Mouse (Mus musculus) neural tube, embryonic 13.5 days (tissue): ENCODE data around the gene Fndc1. TPM values are rescaled to one million over a fixed set of nuclear protein-coding genes. Genes with fewer than 3 reads are reported as not detected.

ENCODE experiments used
- ATAC-seq: fragments of 200-750 bp; cut with Nextera tagmentation; 2 replicates; pipeline ENCODE4 v1.8.0; 2017; ENCODE audit warnings: low read depth, mild to moderate bottlenecking, moderate TSS enrichment, moderate library complexity
- H3K27ac ChIP-seq: fragments of 300-500 bp; sonication (generic); replicated peaks from 2 replicates; pipeline ENCODE4 v1.5.1; 2015; ENCODE audit warnings: moderate library complexity, mild to moderate bottlenecking, inconsistent platforms
- H3K27me3 ChIP-seq: fragments of 300-500 bp; sonication (generic); 2 replicates; pipeline ENCODE4 v1.6.1; 2015; ENCODE audit warnings: mild to moderate bottlenecking, inconsistent platforms
- H3K36me3 ChIP-seq: fragments of 300-500 bp; sonication (generic); 2 replicates; pipeline ENCODE4 v1.6.1; 2015; ENCODE audit warnings: mild to moderate bottlenecking, inconsistent platforms
- H3K4me1 ChIP-seq: fragments of 300-500 bp; sonication (generic); replicated peaks from 2 replicates; pipeline ENCODE4 v1.6.1; 2015; ENCODE audit warnings: inconsistent platforms
- H3K4me2 ChIP-seq: fragments of 300-500 bp; sonication (generic); 2 replicates; pipeline ENCODE4 v1.6.1; 2015; ENCODE audit warnings: inconsistent platforms, mild to moderate bottlenecking, moderate library complexity
- H3K4me3 ChIP-seq: fragments of 300-500 bp; sonication (generic); 2 replicates; pipeline ENCODE4 v1.5.1; 2015; ENCODE audit warnings: mild to moderate bottlenecking, inconsistent platforms
- H3K9ac ChIP-seq: fragments of 300-500 bp; sonication (generic); 2 replicates; pipeline ENCODE4 v1.6.1; 2015; ENCODE audit warnings: moderate library complexity, mild to moderate bottlenecking, inconsistent platforms
- H3K9me3 ChIP-seq: fragments of 300-500 bp; sonication (generic); 2 replicates; pipeline ENCODE4 v1.6.1; 2016; ENCODE audit warnings: inconsistent platforms
- WGBS: fragments of 180-500 bp; shearing (Covaris S2); methylation state at CpG from one replicate; pipeline ENCODE4 v1.1.7; 2015; 5-methylcytosine and 5-hydroxymethylcytosine counted together
- polyA plus RNA-seq: library from polyadenylated mRNA; unstranded; fragments of >200 nt; fragmentation: Nextera tagmentation; extraction: Ambion mirVana; gene quantifications from 2 replicates; pipeline ENCODE4 v1.2.1, GENCODE M21; 2015

Gene Fndc1
- polyA plus RNA-seq = 5.3 and 6.4 TPM in 2 replicates

GRCm38 (mm10) chr17:7826819-7827515 lies at the start of gene Fndc1:
Fndc1 (minus strand) TSS chr17:7827302.
- Histone ChIP-seq H3K4me2 (peak within 1 kb of the TSS; percentile 94), H3K27ac (no peak within 1 kb of the TSS), H3K36me3 (no peaks in the 10 kb centered on the region), H3K27me3 (peaks cover 46% of the 10 kb centered on the region), H3K9me3 (no peaks in the 10 kb centered on the region), H3K4me3 (peak within 1 kb of the TSS; percentile 58), H3K4me1 (peaks cover 14% of the 10 kb centered on the region), H3K9ac (peak within 1 kb of the TSS; percentile 78)
- peak; percentile 81 for ATAC-seq
- WGBS = 2% methylated on average over 60 of the region's 60 CpGs

- no peaks in the 10 kb centered on the region for H3K27me3 ChIP-seq
- no peaks in the 10 kb centered on the region for H3K36me3 ChIP-seq
- H3K4me3 ChIP-seq = no peak overlapping the region
- no peaks in the 10 kb centered on the region for H3K9me3 ChIP-seq
- peaks cover 12% of the 10 kb centered on the region; the same call in 1 of the 2 replicates for H3K4me1 ChIP-seq
- 88% methylated on average over 13 of the region's 13 CpGs for WGBS
- no peak overlapping the region for H3K27ac ChIP-seq
- H3K4me2 ChIP-seq = no peak overlapping the region
- no peak overlapping the region for H3K9ac ChIP-seq
- ATAC-seq = no peak
Observed at GRCm38 (mm10) chr17:7876541-7876940, 49.4 kb upstream of the Fndc1 start.

GRCm38 (mm10) chr17:7875941-7876461 lies 48.9 kb upstream of the Fndc1 start:
- WGBS = 30% methylated on average over 12 of the region's 12 CpGs
- H3K9ac ChIP-seq = no peak overlapping the region
- no peaks in the 10 kb centered on the region for H3K9me3 ChIP-seq
- H3K27me3 ChIP-seq = no peaks in the 10 kb centered on the region
- no peak overlapping the region for H3K4me3 ChIP-seq
- no peaks in the 10 kb centered on the region for H3K36me3 ChIP-seq
- no peak for ATAC-seq
- 0 out of 2 replicates have a peak overlapping the region, but pooled peaks have one; percentile 18 for H3K4me2 ChIP-seq
- H3K27ac ChIP-seq = no peak overlapping the region
- peaks cover 12% of the 10 kb centered on the region; the same call in 1 of the 2 replicates for H3K4me1 ChIP-seq

DNA sequence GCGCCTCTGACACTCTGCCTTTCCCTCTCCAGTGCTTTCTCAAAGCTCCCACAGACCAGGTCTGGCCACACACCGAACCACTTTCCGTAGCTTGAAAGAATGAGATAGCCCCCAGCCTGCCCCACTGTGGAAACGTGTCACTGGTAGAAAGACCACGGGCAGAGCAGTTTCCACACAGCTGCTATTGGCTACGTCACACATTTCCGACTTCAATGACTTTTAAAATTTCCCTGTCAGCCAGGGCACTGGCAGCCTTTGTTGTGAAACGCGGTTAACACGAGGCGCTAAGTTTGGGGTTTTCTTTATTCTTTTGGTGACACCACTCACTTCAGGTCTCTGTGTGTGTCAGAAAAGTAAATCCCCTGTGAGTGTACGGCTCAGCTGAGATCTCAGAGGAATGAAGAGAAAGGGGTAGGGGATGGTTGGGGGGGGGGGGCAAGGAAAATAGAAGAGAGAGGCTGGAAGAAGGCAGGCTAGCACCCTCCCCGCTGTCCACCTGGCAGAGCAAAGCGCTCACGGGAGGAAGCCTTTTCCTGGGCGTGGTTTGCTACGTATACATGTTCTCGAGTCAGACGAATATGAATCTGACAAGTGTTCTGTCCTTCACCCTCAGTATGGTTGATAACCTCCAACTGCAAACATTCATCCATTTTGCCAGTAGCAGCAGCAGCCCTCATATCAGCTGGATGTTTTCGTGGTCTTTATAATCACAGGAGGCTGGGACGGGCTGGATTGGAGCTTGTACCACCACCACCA lies 47.9 kb upstream of the Fndc1 start:
- peaks cover 12% of the 10 kb centered on the region; the same call in 1 of the 2 replicates for H3K4me1 ChIP-seq
- H3K9ac ChIP-seq = no peak overlapping the region
- no peak overlapping the region for H3K4me2 ChIP-seq
- no peaks in the 10 kb centered on the region for H3K27me3 ChIP-seq
- no peak overlapping the region for H3K4me3 ChIP-seq
- H3K27ac ChIP-seq = no peak overlapping the region
- no peaks in the 10 kb centered on the region for H3K36me3 ChIP-seq
- no peaks in the 10 kb centered on the region for H3K9me3 ChIP-seq
- 87% methylated on average over 21 of the region's 21 CpGs for WGBS
- no peak for ATAC-seq

- Histone ChIP-seq H3K27me3 (no peaks in the 10 kb centered on the region), H3K4me2 (no peak overlapping the region), H3K4me3 (no peak overlapping the region), H3K9ac (no peak overlapping the region), H3K36me3 (no peaks in the 10 kb centered on the region), H3K4me1 (peaks cover 12% of the 10 kb centered on the region; the same call in 1 of the 2 replicates), H3K27ac (no peak overlapping the region), H3K9me3 (no peaks in the 10 kb centered on the region)
- WGBS = 74% methylated on average over 7 of the region's 7 CpGs
- ATAC-seq = no peak
Observed at GRCm38 (mm10) chr17:7873382-7873781, 46.3 kb upstream of the Fndc1 start.

DNA sequence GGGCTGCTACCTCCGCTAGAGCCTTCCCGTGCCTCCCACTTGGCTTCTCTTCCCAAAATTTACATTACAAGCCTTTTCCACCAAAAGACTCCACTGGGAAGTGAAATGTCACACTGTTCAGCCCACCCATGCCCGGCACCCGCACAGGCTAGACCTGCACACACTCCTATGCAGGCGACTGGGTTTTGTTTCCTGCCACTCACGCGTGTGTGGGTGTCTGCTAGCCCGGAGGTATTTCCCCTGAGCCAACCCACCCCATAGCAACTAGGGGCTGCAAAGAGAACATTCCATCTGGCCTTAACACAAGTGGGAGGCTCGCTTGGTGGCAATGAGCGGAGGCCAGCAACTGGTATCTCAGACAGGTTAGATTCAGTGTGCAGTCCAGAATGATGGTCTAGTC lies 44.7 kb upstream of the Fndc1 start:
- no peak for ATAC-seq
- WGBS = 89% methylated on average over 10 of the region's 10 CpGs
- Histone ChIP-seq H3K9me3 (no peaks in the 10 kb centered on the region), H3K9ac (no peak overlapping the region), H3K4me2 (no peak overlapping the region), H3K27me3 (no peaks in the 10 kb centered on the region; the same call in 1 of the 2 replicates), H3K27ac (no peak overlapping the region), H3K4me3 (no peak overlapping the region), H3K4me1 (peaks cover 12% of the 10 kb centered on the region; the same call in 1 of the 2 replicates), H3K36me3 (no peaks in the 10 kb centered on the region)

GRCm38 (mm10) chr17:7870862-7871605 lies 43.9 kb upstream of the Fndc1 start:
- Histone ChIP-seq H3K36me3 (no peaks in the 10 kb centered on the region), H3K9me3 (no peaks in the 10 kb centered on the region), H3K27me3 (no peaks in the 10 kb centered on the region; the same call in 1 of the 2 replicates), H3K4me1 (peaks cover 10% of the 10 kb centered on the region; the same call in 1 of the 2 replicates), H3K27ac (no peak overlapping the region), H3K4me2 (no peak overlapping the region), H3K9ac (no peak overlapping the region), H3K4me3 (no peak overlapping the region)
- WGBS = 76% methylated on average over 6 of the region's 6 CpGs
- no peak for ATAC-seq

GRCm38 (mm10) chr17:7869114-7869513 lies 42.0 kb upstream of the Fndc1 start:
- Histone ChIP-seq H3K9ac (no peak overlapping the region), H3K4me1 (0 out of 2 replicates have a peak, but pooled peaks cover 5% of the 10 kb centered on the region), H3K27ac (no peak overlapping the region), H3K4me3 (no peak overlapping the region), H3K36me3 (no peaks in the 10 kb centered on the region), H3K27me3 (no peaks in the 10 kb centered on the region; the same call in 1 of the 2 replicates), H3K4me2 (no peak overlapping the region), H3K9me3 (no peaks in the 10 kb centered on the region)
- no peak for ATAC-seq
- 77% methylated on average over 7 of the region's 7 CpGs for WGBS

DNA sequence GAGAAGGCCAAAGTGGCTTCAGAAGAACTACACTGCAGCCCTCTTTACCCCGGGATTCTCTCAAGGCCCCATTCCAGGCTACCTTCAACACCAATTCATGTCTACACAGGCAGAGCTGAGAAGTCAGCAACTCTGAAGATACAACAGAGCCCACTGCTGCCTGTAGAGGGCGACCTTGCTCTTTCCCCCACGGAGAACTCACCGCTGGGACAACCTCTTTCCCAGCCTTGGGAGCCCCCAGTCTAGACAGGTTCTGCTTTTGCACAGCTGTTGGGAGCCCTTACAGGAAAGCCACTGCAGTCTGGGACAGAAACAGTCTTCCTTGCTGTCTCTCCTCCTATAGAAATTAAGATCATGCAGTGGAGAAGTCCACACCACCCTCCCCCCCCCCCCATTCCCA lies 41.5 kb upstream of the Fndc1 start:
- no peak for ATAC-seq
- H3K27ac ChIP-seq = no peak overlapping the region
- H3K9ac ChIP-seq = no peak overlapping the region

GRCm38 (mm10) chr17:7864740-7865139 lies 37.6 kb upstream of the Fndc1 start:
- 21% methylated on average over 7 of the region's 7 CpGs for WGBS
- Histone ChIP-seq H3K36me3 (no peaks in the 10 kb centered on the region), H3K27ac (no peak overlapping the region), H3K9me3 (no peaks in the 10 kb centered on the region), H3K4me2 (no peak overlapping the region), H3K9ac (no peak overlapping the region), H3K4me1 (no peaks in the 10 kb centered on the region), H3K27me3 (no peaks in the 10 kb centered on the region; the same call in 1 of the 2 replicates), H3K4me3 (no peak overlapping the region)
- no peak for ATAC-seq

More for the DNA sequence above, 41.5 kb upstream of the Fndc1 start:
- WGBS = 12% methylated on average over 4 of the region's 4 CpGs
- no peak overlapping the region for H3K4me3 ChIP-seq
- H3K36me3 ChIP-seq = no peaks in the 10 kb centered on the region
- no peak overlapping the region for H3K4me2 ChIP-seq
- H3K9me3 ChIP-seq = no peaks in the 10 kb centered on the region
- H3K27me3 ChIP-seq = no peaks in the 10 kb centered on the region; the same call in 1 of the 2 replicates
- 0 out of 2 replicates have a peak, but pooled peaks cover 5% of the 10 kb centered on the region for H3K4me1 ChIP-seq

- Histone ChIP-seq H3K4me3 (no peak overlapping the region), H3K4me1 (no peaks in the 10 kb centered on the region), H3K9me3 (no peaks in the 10 kb centered on the region), H3K27ac (no peak overlapping the region), H3K27me3 (no peaks in the 10 kb centered on the region; the same call in 1 of the 2 replicates), H3K36me3 (no peaks in the 10 kb centered on the region), H3K4me2 (no peak overlapping the region), H3K9ac (no peak overlapping the region)
- ATAC-seq = no peak
- WGBS = 20% methylated on average over 4 of the region's 4 CpGs
Observed at GRCm38 (mm10) chr17:7863745-7864144, 36.6 kb upstream of the Fndc1 start.
